Mouse (Mus musculus) urinary bladder, postnatal 10 days (tissue): ENCODE data around the gene Dll4.

Source experiments
- DNase-seq: peaks from one replicate; pipeline ENCODE4 v3.0.0; 2022; ENCODE audit warnings: low spot score

Gene Dll4

DNA sequence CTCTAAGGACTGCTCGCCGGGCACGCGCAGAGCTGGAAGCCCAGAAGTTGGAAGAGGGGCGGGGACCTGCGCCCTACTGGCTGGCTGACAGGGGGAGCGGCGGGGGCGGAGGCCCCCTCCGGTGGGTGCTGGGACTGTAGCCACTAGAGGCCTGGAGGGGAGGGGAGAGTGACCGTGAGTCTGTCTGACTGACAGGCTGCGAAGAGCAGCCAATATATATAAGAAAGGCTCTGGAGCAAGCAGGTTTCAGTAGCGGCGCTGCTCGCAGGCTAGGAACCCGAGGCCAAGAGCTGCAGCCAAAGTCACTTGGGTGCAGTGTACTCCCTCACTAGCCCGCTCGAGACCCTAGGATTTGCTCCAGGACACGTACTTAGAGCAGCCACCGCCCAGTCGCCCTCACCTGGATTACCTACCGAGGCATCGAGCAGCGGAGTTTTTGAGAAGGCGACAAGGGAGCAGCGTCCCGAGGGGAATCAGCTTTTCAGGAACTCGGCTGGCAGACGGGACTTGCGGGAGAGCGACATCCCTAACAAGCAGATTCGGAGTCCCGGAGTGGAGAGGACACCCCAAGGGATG, at the start of gene Dll4:
Dll4 (plus strand) TSS at position 217 of the 576 bp plus-strand sequence.
- DNase-seq = no peak

DNA sequence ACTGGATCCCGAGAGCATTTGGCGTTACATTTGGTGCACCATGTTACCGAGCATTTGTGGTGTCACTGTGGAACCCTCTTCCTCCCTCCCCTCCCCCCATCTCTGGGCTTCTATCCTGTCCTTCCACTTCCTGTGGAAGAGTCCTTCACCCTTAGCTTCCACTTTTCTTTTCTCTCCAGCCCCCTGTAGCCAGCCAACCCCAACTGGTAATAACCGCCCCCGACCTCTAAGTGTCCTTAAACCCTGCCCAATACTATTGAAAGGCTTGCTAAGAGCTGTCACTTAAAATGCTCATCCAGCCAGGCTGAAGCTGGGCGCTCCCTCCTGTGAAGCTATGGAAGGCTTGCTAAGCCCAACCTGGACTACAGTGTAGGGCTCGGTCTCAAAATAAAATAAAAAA, 48.7 kb upstream of the Dll4 start:
- no peak for DNase-seq

DNA sequence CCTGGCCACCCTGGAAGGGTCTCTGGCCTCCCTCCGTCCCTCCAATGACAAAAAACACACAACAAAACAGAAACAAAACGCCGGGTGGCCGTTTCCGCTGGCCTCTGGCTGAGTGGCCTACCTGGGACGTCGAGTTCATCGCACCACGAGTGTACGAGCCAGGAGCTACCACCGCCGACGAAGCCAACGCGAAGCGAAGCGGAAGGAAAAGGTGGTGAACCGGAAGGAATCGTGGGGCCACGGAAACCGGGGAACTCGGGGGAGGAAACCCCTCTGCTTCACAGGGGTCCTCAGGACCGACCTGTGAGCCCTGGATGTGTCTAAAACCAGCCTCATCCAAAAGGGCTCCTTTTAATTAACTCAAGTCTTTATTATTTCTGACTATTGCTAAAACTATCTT, 47.8 kb upstream of the Dll4 start:
- DNase-seq = no peak

DNA sequence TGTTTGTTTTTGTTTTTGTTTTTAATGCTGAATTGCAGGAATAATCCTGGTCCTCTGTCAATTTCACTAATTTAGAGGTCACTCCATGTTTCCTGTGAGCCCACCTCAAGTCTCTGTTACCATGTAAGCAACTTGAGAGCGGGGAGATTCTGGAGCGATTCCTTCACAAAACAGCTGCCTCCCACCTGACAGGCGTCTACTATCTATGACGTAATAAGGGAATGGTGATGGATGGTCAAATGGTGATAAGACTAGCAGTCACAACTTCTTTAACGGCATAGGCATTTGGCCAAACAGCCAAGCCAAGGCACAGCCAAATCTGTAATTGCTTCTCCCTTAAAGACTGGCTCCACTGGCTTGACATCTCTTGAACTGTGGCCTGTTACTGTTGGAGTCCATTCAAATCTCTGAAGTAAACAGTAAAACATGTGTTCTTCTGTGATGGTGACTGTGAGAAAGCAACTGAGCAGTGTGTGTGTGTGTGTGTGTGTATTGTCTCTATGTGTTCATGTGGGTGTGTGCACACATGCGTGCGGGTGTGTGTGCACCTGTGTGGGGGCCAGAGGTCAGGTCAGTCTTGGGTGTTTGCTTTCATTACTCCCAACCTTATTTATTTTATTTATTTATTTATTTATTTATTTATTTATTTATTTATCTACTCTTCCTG, 43.6 kb upstream of the Dll4 start:
- DNase-seq = no peak

DNA sequence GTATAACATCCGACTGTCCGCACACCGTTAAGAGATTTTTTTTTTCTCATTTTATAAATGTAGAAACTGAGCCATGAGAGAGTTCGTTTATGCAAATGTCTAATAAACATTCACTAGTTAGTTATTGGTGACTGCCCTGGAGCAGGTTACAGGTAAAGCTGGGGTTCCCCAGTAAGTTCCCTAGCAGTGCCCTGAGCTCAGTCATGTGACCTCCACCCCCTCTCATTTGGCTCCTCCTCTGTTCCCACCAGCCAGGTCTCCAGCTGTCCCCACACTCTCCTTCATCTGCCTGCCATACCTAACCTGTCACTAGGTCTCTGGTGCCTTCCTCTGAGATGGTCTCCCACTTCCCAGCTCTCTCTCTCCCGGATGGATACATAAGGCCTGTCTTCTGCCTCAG, 38.2 kb upstream of the Dll4 start:
- DNase-seq = no peak

DNA sequence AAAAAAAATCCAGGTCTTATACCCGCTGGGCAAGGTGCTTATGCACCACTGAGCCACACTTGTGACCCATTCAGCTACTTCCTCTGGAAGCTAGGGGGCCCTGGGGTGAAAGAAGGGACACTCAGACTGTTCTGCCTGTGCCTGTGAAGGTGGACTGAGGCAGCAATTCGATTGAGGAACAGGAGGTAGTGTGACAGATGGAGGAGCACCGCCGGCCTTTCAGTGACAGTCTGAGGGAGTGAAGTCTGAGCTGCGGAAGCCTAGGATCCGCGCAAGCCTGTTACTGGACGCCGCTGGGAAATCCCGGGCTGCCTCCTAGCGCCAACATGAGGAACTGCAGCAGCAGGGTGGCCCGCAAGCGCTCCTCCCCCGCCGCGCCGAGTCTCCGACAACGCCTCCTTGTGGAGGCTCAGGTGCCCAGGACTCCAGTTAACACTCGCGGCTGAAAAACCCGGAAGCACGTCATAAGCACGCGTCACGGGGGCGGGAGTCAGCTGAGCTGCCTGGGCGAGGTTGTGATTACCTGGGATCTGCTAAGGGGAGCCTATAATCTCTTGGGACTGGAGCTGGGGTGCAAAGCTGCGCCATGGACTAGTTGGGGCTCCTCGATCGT, 37.2 kb upstream of the Dll4 start, which contains the start of gene Vps18:
Vps18 (plus strand) TSS at position 471 of the 613 bp plus-strand sequence.
- peak; percentile 97 for DNase-seq

DNA sequence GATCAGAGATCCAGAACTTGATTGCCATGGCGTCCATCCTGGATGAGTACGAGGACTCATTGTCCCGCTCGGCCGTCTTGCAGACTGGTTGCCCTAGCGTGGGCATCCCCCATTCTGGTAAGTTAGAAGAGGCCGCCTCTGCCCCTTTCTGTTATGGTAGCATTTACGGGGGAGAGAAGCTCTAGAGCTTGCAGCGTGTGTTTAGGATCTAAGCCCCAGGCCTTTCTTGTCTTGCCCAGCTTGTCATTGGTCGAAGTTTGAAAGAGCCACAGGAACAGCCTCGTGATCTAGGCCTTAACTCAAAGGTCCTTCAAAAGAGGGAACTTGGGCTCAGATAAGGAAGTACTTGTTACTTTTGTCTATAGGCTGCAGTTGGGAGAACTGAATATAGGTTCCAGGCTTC, 36.6 kb upstream of the Dll4 start:
- no peak for DNase-seq

DNA sequence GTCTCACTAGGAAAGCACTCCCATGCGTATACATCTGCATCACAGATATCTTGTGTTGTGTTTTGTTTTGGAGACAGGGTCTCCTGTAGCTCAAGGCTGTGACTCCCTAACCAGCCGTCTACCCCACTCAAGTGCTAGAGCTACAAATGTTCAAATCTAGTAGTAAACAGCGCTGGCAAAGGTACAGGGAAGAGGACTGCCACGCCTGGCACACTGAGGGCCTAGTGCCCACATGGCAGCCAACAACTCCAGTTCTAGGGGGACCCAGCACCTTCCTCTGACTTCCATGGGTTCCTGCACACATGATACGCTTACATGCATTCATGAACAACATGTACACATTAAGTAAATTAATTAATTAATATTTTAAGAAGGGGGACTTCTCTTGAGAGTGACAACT, 33.3 kb upstream of the Dll4 start:
- DNase-seq = no peak

DNA sequence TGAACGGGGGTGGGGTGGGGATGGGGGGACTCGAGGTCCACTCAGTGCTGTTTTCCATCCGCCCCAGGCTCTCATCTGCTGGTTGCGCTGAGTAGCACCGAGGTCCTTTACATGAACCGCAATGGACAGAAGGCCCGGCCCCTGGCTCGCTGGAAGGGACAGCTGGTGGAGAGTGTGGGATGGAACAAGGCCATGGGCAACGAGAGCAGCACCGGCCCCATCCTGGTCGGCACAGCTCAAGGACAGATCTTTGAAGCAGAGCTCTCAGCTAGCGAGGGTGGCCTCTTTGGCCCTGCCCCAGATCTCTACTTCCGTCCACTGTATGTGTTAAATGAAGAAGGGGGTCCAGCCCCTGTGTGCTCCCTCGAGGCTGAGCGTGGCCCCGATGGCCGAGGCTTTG, 32.7 kb upstream of the Dll4 start:
- DNase-seq = no peak

DNA sequence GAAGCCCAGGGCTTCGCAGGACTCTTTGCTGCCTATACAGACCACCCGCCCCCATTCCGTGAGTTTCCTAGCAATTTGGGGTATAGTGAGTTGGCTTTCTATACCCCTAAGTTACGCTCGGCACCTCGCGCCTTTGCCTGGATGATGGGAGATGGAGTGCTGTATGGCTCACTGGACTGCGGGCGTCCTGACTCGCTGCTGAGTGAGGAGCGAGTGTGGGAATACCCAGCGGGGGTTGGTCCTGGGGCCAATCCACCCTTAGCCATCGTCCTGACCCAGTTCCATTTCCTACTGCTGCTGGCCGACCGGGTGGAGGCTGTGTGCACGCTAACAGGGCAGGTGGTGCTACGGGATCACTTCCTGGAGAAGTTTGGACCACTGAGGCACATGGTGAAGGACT, 32.3 kb upstream of the Dll4 start:
- no peak for DNase-seq

DNA sequence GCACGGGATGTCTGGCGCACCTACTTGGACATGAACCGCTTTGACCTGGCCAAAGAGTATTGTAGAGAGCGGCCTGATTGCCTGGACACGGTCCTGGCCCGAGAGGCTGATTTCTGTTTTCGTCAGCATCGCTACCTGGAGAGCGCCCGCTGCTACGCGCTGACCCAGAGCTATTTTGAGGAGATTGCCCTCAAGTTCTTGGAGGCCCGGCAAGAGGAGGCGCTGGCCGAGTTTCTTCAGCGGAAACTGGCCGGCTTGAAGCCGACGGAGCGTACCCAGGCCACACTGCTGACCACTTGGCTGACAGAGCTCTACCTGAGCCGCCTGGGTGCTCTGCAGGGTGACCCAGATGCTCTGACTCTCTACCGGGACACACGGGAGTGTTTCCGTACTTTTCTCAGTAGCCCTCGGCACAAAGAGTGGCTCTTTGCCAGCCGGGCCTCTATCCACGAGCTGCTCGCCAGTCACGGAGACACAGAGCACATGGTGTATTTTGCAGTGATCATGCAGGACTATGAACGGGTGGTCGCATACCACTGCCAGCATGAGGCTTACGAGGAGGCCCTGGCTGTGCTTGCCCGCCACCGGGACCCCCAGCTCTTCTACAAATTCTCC, 31.7 kb upstream of the Dll4 start:
- DNase-seq = no peak

DNA sequence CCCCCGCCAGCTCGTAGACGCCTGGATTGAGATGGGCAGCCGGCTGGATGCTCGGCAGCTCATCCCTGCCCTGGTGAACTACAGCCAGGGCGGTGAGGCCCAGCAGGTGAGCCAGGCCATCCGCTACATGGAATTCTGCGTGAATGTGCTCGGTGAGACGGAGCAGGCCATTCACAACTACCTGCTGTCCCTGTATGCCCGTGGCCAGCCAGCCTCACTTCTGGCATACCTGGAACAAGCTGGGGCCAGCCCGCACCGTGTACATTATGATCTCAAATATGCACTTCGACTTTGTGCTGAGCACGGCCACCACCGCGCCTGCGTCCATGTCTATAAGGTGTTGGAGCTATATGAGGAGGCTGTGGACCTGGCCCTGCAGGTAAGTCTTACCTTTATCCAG, 31.2 kb upstream of the Dll4 start:
- no peak for DNase-seq

DNA sequence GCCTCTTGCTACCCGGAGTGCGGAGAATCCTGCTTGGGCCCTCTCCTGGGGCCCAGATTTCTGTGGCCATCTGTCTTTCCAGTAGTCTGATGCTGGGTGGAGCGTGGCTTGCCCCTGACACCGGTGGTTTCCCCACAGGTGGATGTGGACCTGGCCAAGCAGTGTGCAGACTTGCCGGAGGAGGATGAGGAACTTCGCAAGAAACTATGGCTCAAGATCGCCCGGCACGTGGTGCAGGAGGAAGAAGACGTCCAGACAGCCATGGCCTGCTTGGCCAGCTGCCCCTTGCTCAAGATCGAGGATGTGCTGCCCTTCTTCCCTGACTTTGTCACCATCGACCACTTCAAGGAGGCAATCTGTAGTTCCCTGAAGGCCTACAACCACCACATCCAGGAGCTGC, 28.8 kb upstream of the Dll4 start:
- no peak for DNase-seq

DNA sequence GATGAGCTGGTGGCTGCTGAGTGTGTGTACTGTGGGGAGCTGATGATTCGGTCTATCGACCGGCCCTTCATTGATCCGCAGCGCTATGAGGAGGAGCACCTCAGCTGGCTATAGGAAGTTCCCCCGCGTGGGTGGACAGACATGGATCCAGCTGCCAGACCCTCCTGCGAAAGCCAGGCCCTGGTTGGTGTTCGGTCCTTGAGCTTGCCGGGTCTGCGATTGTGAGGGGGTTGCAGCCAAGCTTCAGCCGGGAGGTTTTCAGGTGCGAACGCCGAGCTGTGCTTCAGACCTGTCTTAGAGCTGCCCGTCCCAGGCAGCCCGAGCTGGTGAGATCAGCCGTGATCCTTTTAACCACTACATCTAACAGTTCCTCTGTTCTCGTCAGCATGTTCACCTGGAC, 28.1 kb upstream of the Dll4 start:
- no peak for DNase-seq

DNA sequence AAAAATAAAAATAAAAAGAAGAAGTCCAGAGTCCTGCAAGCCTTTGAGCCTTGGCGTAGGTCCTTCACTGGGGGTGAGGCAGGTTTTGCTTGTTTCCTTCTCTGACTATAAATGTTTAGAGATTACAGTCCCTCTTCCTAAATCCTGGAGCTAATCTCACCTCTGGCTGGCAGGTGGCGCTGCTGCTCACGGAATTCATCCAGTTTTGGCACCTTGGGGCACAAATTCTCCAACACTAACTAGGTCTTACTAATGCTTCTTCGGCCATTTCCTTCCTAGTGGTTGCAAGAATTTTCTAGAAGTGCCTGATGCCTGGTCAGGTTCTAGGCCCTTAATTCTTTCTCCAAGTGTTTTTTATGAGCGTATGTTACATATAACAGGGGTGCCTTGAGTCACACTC, 27.3 kb upstream of the Dll4 start:
- DNase-seq = no peak

DNA sequence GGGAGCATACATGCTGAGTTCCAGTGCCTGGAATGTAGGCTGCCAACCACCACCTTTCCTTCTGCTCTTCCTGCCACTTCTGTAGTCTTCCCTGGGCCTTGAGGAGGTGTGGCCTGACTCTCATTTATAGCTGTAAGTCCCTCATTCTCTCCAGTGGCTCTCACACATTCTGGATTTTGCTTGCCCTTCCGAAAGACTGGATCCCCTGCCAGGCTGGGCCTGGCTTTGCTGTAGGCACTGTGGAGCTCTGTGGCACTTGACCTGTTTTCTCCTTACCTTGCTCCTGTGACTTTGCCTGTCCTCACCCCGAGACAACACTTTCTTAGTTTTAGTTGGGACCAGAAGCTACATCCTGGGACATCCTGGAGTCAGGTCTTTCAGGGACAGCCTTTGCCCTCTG, 26.7 kb upstream of the Dll4 start:
- DNase-seq = no peak

DNA sequence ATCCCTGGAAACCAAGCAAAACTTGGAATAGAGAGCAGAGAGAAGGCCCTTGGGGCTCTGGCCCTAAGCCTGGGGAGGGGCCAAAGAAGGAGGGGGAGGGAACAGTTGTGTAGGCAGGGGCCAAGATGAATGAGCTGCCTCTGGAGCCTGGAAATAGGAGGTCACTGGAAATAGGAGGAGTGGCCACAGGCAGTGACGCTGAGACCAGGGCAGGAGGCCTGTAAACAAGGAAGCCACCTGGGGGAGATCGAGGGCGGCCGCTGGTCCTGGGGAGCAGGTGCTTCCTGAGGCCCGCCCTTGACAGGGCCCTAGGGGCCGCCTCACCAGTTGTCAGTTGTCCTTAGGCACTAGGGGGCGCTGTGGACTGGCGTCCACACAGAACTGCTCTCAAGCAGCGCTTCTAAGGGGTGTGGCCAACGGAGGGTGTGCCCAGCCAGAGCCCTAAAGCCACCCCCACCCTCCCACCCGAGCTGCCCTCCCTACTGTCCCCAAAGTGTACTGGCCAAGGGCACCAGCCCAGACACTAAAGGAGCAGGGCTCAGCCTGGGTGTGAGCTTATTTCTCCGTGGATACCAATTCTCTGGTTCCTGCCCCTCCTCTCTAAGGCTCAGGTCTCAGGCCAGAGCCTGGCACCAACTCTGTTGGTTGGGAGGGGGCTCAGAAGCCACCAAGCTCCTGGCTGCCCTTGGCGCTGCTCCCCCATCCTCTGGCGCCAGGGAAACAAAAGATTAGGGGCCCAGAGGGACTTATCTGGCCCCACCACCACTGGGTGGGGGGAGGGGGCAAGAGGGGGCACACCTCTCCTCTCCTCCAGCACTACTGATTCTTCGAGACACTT, 25.4 kb upstream of the Dll4 start:
- no peak for DNase-seq

DNA sequence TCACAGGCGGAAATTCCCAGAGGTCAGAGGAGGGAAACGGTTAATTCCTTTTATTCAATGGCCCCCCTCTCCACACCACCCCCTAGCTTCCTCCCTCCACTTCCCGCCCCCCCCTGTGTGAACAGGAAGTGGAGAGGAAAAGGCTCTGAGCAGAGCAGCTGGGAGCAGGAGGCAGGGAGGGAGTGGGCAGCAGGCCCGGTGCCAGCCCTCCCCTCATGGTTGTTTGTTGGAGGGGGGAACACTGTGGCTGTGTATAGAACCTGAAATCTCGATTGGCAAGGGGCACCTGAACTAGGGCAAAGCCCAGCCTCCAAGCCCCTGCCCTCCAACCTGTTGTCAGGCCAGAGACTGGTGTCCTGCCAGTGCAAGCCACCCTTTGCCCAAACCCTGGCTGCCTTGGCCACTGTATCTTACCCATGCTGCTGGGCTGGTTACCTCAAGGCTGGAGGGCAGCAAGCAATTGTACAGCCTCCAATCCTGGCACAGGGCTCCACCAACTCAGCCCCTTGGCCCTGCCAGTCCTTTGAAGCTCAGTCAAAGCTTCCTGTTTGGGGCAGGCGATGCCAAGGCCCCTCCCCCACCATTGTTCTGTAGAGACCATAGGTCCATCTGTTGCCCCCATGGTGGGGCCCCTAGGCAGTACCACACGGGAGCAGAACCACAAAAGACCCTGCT, 24.6 kb upstream of the Dll4 start:
- no peak for DNase-seq

DNA sequence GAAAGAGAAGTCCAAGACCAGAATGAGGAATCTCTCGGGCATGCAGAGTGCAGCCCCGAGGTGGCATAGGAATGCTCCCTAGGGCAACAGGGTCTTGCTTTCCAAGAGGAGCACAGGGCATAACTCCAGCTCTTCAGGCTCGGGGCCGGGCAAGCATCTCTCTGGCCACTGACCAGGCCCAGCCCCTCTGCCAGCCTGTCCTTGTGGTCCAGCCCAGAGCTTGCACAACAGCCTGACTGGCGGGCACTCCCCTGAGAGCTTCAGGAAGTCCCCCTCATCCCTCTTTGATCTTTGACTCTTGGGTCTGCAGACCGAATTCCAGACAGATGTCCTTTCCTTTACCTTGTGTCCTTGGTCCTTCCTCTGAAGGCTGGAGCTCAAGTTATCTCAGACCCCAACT, 22.7 kb upstream of the Dll4 start:
- no peak for DNase-seq

DNA sequence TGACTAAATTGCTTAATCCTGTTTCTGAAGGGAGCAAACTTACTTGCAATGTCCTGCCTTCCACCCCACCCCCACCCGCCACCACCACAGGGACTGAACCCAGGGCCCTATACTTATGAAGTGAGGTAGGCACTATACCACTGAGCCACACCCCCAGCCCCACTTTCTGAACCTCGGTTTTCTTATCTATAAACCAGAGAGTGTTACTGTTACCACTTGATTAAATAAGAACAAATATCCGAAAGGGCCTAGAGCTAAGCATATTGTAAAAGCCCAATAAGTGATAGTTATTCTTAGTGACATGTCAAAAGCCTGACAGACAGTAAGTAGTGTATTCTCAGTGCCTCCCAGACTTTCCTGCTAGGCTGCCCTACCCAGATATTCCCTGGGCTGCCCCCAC, 21.2 kb upstream of the Dll4 start:
- DNase-seq = no peak

DNA sequence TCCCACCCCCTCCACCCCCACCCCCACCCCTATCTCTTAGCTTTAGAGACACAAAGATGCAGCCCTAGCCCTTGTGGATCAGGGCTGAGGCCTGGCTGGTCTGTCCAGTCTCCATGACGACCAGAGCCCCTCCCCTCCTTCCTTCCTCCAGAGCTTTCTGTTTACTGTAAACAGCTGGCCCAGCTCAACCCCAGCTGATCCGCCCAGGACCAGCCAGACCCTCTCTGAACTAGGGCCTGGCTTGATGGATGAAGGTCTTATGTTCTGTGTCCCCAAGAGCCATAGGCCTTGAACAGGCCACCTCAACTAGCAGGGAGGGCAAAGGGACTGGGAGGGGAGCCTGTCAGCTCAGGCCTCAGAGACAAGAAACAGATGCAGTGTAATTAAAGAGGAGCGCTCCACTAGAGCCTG, 20.8 kb upstream of the Dll4 start:
- DNase-seq = no peak

DNA sequence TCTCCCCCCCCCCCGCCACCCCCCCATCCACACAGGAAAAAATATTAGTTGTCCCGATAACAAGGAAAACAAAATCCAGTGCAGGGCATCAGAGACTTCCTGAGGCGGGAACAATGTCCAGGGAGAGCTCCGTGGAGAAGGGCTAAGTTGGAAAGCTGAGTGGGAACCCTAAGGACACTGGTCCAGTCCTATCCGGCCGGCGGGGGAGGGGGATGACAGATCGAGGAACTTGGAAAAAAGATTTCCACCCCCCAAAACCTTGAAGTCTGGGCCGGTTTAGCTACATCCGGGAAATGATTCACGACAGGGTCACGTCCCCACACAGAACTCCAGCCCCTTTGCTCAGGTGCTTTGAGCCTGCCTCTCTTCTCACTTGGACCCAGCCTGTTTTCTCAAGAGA, 14.0 kb upstream of the Dll4 start:
- no peak for DNase-seq
